Mouse (Mus musculus) gastrocnemius, adult 18-20 months (tissue): ENCODE measurements around the gene Aldh2. TPM values are rescaled to one million over a fixed set of nuclear protein-coding genes. Genes with fewer than 3 reads are reported as not detected.
"Not testable (repeated sequence)": the region's sequence is repeated elsewhere in the genome, so short reads cannot be mapped to it uniquely, and the experiment has no call there.

Source experiments
- DNase-seq: peaks from one replicate; pipeline ENCODE4 v3.0.0; 2021; ENCODE audit warnings: low spot score
- long read RNA-seq, 2 experiments: library from polyadenylated mRNA; stranded (forward); transcript quantifications; one replicate each; pipeline ENCODE4 v2.0.0; 2021
- total RNA-seq, 2 experiments: library from RNA; stranded (reverse); gene quantifications; 2 replicates each; pipeline ENCODE4 v1.2.3; 2021

Aldh2 gene
- total RNA-seq = 100 to 1,000 TPM; 172 to 203 TPM
- long read RNA-seq, experiment 1, transcript Aldh2-201 (13 exons, 3,867 nt) = major isoform, 17 of 20 reads
- long read RNA-seq, experiment 1, partial matches to known transcripts = 1 of 20 reads
- long read RNA-seq, experiment 1, other reads (novel, unspliced or antisense) = 2 of 20 reads
- long read RNA-seq, experiment 2, transcript Aldh2-201 (13 exons, 3,867 nt) = major isoform, 22 of 35 reads
- long read RNA-seq, experiment 2, partial matches to known transcripts = 3 of 35 reads
- long read RNA-seq, experiment 2, other reads (novel, unspliced or antisense) = 8 of 35 reads

- DNase-seq = peak; percentile 88
These were observed at the start of gene Aldh2 for GRCm38 (mm10) chr5:121593451-121594401. Gene Aldh2, minus strand, starts transcription at chr5:121593824.

- DNase-seq = no peak
These were observed 46.0 kb upstream of the Aldh2 start for GRCm38 (mm10) chr5:121639601-121640000.

- no peak for DNase-seq
These were observed 43.7 kb upstream of the Aldh2 start for GRCm38 (mm10) chr5:121637296-121637695.

GRCm38 (mm10) chr5:121634668-121635067 is 41.0 kb upstream of the Aldh2 start:
- DNase-seq = no peak

- DNase-seq = no peak
These were observed 39.2 kb upstream of the Aldh2 start for GRCm38 (mm10) chr5:121632804-121633203.

- not testable (repeated sequence) for DNase-seq
These were observed 37.6 kb upstream of the Aldh2 start for GRCm38 (mm10) chr5:121631106-121631647.

- DNase-seq = peak; percentile 74
These were observed 34.2 kb upstream of the Aldh2 start for GRCm38 (mm10) chr5:121627871-121628270.

- no peak for DNase-seq
These were observed 29.6 kb upstream of the Aldh2 start for GRCm38 (mm10) chr5:121623241-121623640.

- DNase-seq = no peak
These were observed 27.5 kb upstream of the Aldh2 start for GRCm38 (mm10) chr5:121621102-121621501.

- DNase-seq = peak; percentile 81
These were observed 25.2 kb upstream of the Aldh2 start, which contains the start of gene Acad12 for GRCm38 (mm10) chr5:121618592-121619513. Gene Acad12, minus strand, starts transcription at chr5:121618938.

GRCm38 (mm10) chr5:121614921-121615320 is 21.3 kb upstream of the Aldh2 start:
- DNase-seq = not testable (repeated sequence)

GRCm38 (mm10) chr5:121612036-121612435 is 18.4 kb upstream of the Aldh2 start:
- DNase-seq = no peak

GRCm38 (mm10) chr5:121609556-121610135 is 16.0 kb upstream of the Aldh2 start:
- not testable (repeated sequence) for DNase-seq

GRCm38 (mm10) chr5:121606151-121606550 is 12.5 kb upstream of the Aldh2 start:
- peak; percentile 88 for DNase-seq

GRCm38 (mm10) chr5:121603815-121604214 is 10.2 kb upstream of the Aldh2 start:
- DNase-seq = not testable (repeated sequence)

- DNase-seq = peak; percentile 96
These were observed 8.1 kb upstream of the Aldh2 start for GRCm38 (mm10) chr5:121601547-121602299.

GRCm38 (mm10) chr5:121598871-121599610 is 5.4 kb upstream of the Aldh2 start:
- DNase-seq = no peak

- DNase-seq = no peak
These were observed 4.4 kb upstream of the Aldh2 start for GRCm38 (mm10) chr5:121597991-121598537.

GRCm38 (mm10) chr5:121597332-121597731 is 3.7 kb upstream of the Aldh2 start:
- no peak for DNase-seq
